Mouse (Mus musculus): ENCODE data around the gene Ntf5. TPM values are rescaled to one million over a fixed set of nuclear protein-coding genes. Genes with fewer than 3 reads are reported as not detected.
"Not testable (repeated sequence)": the region's sequence is repeated elsewhere in the genome, so short reads cannot be mapped to it uniquely, and the experiment has no call there.

The Ntf5 gene
- polyA plus RNA-seq, 1 experiment from 2014 or later = 2.1 TPM

DNA sequence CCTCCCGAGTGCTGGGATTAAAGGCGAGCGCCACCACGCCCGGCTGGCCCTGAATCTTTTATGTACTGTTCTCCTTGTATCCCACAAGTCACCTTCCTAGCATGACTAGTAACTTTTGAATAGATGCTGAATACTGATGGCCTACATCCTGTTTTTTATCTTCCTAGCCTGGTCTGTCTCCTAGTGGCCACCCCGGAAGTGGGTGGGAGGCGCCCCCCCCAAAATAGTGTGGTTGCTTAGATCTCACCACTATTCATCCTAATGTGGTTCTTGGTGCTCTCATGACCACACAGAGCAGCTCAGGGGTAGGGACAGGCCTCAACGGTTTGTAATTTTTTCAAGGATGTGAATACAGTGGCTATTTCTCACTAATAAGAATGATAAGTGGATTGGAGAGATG lies 38.9 kb upstream of the Ntf5 start:
- H3K9me3 ChIP-seq = no peaks in the 10 kb centered on the region
- no peak overlapping the region for H3K4me3 ChIP-seq (replicated peaks)
- ATAC-seq = no peak
- no peak overlapping the region for H3K27ac ChIP-seq
- H3K4me2 ChIP-seq (replicated peaks) = no peak overlapping the region
- 94% methylated on average over 8 of the region's 8 CpGs for WGBS
- peaks cover 6% of the 10 kb centered on the region for H3K4me1 ChIP-seq (replicated peaks)
- no peak overlapping the region for H3K9ac ChIP-seq
- H3K36me3 ChIP-seq = peaks cover 43% of the 10 kb centered on the region
- H3K27me3 ChIP-seq (replicated peaks) = no peaks in the 10 kb centered on the region; the same call in 1 of the 2 replicates

DNA sequence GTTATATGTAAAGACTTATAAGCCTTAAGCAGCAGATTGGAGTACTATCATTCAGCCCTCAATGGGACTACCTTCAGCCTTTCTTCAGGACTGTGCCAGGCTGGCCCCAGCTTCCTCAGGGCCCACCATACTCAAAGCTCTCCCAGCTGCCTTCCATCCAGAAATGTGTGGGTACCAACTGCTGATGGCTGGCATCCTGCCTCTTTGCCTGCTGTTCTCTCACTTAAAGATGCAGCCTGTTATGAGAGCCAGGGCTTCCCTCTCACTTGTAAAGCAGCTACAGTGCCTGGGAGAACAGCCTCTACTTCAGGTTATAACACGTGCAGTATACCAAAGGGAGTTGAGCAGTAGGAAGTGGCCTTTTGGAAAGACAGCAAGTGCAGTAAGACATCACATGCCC lies 37.4 kb upstream of the Ntf5 start:
- Histone ChIP-seq H3K4me1 (replicated peaks) (no peaks in the 10 kb centered on the region), H3K4me3 (replicated peaks) (no peak overlapping the region), H3K9me3 (no peaks in the 10 kb centered on the region), H3K27ac (no peak overlapping the region), H3K4me2 (replicated peaks) (no peak overlapping the region), H3K27me3 (replicated peaks) (no peaks in the 10 kb centered on the region), H3K9ac (no peak overlapping the region), H3K36me3 (peaks cover 56% of the 10 kb centered on the region)
- no peak for ATAC-seq
- 87% methylated on average over 1 of the region's 1 CpGs for WGBS

DNA sequence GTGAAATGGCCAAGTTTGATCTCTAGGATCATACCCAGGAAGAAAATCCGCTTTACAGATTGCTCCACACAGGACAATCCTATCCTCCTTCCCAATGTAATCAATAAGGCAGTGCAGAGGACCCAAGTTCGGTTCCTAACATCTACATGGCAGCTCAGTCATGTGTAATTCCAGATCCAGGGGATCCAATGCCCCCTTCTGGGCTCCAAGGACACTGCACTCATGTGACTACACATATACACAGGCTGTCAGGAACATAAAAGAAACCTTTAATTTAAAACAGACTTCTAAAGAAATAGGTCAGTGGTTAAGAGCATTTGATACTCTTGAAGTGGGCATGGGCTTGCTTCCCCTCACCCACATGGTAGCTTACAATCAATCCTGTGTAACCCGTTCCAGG lies 27.4 kb upstream of the Ntf5 start:
- Histone ChIP-seq H3K4me3 (replicated peaks) (no peak overlapping the region), H3K36me3 (peaks cover 60% of the 10 kb centered on the region), H3K9me3 (no peaks in the 10 kb centered on the region), H3K9ac (no peak overlapping the region), H3K4me2 (replicated peaks) (no peak overlapping the region), H3K27me3 (replicated peaks) (no peaks in the 10 kb centered on the region), H3K4me1 (replicated peaks) (no peaks in the 10 kb centered on the region), H3K27ac (no peak overlapping the region)
- no peak for ATAC-seq
- 85% methylated on average over 3 of the region's 3 CpGs for WGBS

DNA sequence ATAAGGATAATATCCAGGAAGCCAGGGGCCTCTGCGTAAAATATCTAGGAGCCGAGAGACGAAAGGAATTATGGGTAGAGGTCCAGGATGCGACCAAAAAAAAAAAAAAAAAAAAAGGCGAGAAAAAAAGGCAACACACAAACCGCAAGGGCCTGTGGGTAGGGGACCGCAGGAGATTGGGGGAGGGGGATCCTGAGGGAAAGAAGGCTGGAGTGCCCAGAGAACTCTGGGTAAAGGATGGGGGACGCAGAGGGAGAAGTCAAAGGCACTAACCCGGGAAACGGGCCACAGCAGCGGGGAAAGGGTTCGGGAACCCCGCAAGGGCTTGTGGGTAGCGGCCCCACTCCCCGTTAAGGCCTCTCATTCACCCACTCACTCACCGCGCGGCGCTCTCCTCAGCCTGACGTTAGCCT lies 18.4 kb upstream of the Ntf5 start:
- under 1% methylated on average over 19 of the region's 20 CpGs for WGBS
- ATAC-seq = peak; percentile 85
- peak overlapping the region; percentile 79 for H3K4me3 ChIP-seq (replicated peaks)
- H3K36me3 ChIP-seq = peaks cover 9% of the 10 kb centered on the region
- H3K27me3 ChIP-seq (replicated peaks) = no peaks in the 10 kb centered on the region
- peaks cover 13% of the 10 kb centered on the region for H3K4me1 ChIP-seq (replicated peaks)
- peak overlapping the region; percentile 98 for H3K27ac ChIP-seq
- no peaks in the 10 kb centered on the region for H3K9me3 ChIP-seq
- H3K4me2 ChIP-seq (replicated peaks) = peak overlapping the region; percentile 89
- H3K9ac ChIP-seq = peak overlapping the region; percentile 91

DNA sequence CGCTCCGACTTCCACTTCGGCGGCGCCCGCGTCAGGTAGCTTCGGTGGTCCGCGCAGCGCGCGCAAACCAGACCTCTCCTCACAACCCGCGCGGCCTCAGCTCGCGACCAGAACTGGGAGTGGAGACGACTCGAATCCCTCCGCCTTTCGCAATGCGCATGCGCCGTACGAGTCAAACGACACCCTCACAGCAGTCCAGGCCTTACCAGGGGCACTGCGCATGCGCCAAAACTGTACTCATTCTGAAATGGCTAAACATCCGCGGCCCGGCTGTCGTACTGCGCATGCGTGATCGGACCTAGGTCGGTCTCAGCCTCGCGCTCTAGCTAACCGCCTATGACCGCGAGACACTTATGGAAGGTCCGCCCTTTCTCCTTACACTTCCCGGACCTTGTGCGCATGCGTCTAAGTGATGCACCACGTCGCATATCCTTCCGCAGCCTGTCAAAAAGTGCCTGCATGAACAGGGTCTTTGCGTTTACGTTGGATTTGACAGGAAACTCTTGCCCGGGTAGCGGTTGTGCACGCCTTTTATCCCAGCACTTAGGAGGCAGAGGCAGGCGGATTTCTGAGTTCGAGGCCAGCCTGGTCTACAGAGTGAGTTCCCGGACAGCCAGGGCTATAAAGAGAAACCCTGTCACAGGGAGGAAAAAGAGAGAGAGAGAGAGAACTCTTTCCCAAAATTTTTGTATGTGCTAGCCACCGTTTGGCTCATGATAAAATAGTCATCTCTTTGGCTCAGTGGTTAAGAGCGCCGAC lies 17.7 kb upstream of the Ntf5 start, which contains the start of gene Snrnp70:
Snrnp70 (minus strand) TSS at position 165 of the 759 bp plus-strand sequence.
- Histone ChIP-seq H3K27ac (peak within 1 kb of the TSS; percentile 98), H3K4me1 (replicated peaks) (peaks cover 13% of the 10 kb centered on the region), H3K4me3 (replicated peaks) (peak within 1 kb of the TSS; percentile 79), H3K36me3 (peaks cover 9% of the 10 kb centered on the region), H3K4me2 (replicated peaks) (peak within 1 kb of the TSS; percentile 89), H3K27me3 (replicated peaks) (no peaks in the 10 kb centered on the region), H3K9ac (peak within 1 kb of the TSS; percentile 91), H3K9me3 (no peaks in the 10 kb centered on the region)
- ATAC-seq = peak; percentile 98
- under 1% methylated on average over 60 of the region's 60 CpGs for WGBS

DNA sequence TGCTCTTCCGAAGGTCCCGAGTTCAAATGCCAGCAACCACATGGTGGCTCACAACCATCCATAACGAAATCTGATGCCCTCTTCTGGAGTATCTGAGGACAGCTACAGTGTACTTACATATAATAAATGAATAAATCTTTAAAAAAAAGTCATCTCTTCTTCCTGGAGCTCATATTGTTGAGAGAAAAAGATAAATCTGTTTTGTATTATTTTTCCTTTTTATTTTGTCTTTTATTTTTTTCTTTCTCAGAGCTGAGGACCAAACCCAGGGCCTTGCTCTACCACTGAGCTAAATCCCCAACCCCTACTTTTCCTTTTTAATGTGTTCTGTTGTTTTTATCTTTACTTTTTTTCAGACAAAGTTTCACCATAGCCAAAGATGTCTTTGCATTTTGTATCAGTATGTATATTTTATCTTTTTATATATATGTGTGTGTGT lies 17.1 kb upstream of the Ntf5 start:
- WGBS = 0% methylated on average over 3 of the region's 3 CpGs
- not testable (repeated sequence) for H3K9me3 ChIP-seq; H3K36me3 ChIP-seq; H3K27me3 ChIP-seq (replicated peaks)
- Histone ChIP-seq H3K4me1 (replicated peaks) (peaks cover 13% of the 10 kb centered on the region), H3K27ac (0 out of 2 replicates have a peak overlapping the region, but pooled peaks have one; percentile 74), H3K4me2 (replicated peaks) (peak overlapping the region; percentile 58), H3K9ac (peak overlapping the region; percentile 52), H3K4me3 (replicated peaks) (peak overlapping the region; percentile 40)
- ATAC-seq = peak; percentile 51

DNA sequence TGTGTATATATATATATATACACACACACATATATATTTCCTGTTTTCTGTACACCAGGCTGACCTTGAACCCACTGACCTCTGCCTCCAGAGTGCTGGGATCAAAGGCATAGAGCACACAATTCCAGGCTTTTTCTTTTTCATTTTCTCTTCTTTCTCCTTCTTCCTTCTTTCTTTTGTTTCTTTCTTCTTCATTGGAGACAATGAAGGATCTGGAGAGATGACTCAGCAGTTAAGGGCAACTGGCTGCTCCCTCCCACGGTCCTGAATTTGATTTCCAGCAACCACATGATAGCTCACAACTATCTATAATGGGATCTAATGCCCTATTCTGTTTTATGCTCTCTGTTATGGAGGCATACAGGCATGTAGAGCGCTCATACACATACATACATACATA lies 16.7 kb upstream of the Ntf5 start:
- Histone ChIP-seq H3K36me3 (peaks cover 5% of the 10 kb centered on the region; the same call in 1 of the 2 replicates), H3K9ac (no peak overlapping the region), H3K4me1 (replicated peaks) (peaks cover 13% of the 10 kb centered on the region), H3K27me3 (replicated peaks) (no peaks in the 10 kb centered on the region), H3K27ac (no peak overlapping the region), H3K4me3 (replicated peaks) (no peak overlapping the region), H3K9me3 (no peaks in the 10 kb centered on the region), H3K4me2 (replicated peaks) (no peak overlapping the region)
- 73% methylated on average over 2 of the region's 2 CpGs for WGBS
- no peak for ATAC-seq

DNA sequence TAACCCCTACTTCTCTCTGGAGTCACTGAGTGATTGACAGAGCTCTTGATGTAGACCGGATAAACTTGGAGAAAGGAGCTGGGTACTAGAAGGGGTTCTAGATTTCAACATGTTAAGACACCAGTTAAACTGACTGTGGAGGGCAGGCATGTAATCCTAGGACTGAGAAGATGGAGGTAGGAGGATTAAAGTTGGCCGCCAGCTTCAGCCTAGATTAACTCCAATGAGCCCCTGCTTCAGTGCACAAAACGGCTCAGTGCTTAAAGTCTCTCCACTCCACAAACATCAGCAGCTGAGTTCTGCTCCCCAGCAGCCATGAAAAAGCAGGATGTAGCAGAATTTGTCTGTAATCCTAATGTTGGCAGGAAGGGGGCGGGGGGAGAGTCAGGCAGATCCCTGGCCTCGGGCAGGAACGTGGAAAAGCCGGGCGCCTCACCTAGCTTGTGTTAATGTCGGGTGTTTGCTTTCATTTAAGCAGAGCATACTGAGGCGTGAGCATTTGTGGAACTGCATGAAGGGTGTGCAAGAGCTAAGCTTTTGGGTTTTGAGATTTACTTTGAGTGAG lies 11.9 kb upstream of the Ntf5 start:
- ATAC-seq = no peak
- Histone ChIP-seq H3K27me3 (replicated peaks) (peaks cover 15% of the 10 kb centered on the region), H3K4me2 (replicated peaks) (no peak overlapping the region), H3K4me1 (replicated peaks) (peaks cover 5% of the 10 kb centered on the region), H3K9ac (no peak overlapping the region), H3K9me3 (no peaks in the 10 kb centered on the region), H3K27ac (no peak overlapping the region), H3K36me3 (no peaks in the 10 kb centered on the region), H3K4me3 (replicated peaks) (no peak overlapping the region)
- WGBS = 66% methylated on average over 10 of the region's 10 CpGs

DNA sequence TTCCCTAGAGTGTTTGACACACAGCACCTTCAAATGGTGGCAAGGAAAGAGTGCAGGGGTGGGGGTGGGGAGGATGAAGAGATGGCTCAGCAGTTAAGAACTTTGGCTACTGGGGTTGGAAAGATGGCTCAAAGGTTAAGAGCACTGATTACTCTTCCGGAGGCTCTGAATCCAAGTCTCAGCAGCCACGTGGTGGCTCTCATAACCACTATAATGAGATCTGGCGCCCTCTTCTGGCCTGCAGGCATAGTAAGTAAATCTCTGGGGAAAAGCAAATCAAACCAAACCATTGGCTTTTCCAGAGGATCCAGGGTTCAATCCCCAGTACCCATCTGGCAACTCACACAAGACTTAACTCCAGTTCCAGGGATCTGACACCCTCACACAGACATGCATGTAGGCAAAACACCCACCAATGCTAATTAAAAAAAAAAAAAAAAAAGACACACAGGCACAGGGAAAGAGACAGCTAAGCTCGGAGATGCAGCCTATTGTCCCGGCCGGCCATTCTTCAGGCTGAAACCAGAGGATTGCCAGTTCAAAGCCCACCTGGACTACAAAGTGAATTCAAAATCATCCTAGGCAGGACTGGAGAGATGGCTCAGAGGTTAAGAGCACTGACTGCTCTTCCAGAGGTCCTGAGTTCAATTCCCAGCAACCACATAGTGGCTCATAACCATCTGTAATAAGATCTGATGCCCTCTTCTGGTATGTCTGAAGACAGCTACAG lies 9.8 kb upstream of the Ntf5 start:
- no peaks in the 10 kb centered on the region for H3K36me3 ChIP-seq
- peaks cover 36% of the 10 kb centered on the region for H3K27me3 ChIP-seq (replicated peaks)
- no peak overlapping the region for H3K27ac ChIP-seq
- H3K9me3 ChIP-seq = no peaks in the 10 kb centered on the region
- H3K4me1 ChIP-seq (replicated peaks) = peaks cover 8% of the 10 kb centered on the region
- no peak overlapping the region for H3K9ac ChIP-seq
- H3K4me3 ChIP-seq (replicated peaks) = no peak overlapping the region
- 46% methylated on average over 6 of the region's 6 CpGs for WGBS
- ATAC-seq = peak; percentile 21; the same call in 1 of the 2 replicates
- no peak overlapping the region for H3K4me2 ChIP-seq (replicated peaks)

DNA sequence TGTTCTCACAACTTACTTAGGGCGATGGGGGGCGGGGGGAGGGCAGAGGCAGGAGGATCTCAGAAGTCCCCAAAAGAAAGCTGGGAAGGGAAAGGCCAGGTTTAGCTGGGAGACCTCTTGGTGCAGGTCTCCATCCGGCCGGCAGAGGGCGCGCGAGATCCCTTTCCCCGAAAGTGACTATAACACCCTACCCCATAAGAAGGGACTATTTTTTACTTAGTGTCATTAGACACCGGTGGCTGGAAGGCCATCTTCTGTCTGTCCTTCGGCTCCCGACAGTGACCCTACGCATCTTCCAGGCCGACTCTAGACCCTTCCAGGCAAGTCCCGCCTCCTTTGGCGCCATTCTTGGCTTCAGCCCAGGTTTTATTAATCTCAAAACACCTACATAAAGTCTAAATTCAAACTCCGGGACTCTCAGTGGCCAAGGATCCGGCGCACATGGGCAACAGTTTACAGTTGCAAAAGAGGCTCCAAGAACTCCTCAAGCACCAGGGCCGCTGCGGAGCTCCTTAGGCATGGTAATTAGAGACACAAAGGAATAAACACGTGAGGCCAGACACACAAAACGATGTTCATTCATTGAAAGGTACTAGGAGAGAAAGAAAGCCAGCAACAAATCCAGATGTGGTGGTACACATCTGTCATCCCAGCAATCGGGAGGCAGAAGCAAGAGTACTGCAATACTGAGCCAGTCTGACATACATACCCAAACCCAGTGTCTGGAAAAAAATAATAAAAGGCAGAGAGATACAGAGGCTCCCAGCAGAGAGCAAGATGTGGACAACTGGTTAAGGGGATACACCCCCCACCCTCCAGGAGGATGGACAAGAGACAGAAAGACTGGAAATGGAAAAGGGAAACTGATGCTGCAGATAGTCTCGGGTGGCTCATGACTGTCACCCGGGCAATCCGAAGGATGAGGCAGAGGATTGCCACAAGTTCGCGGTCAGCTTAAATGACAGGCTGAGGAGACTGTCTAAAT lies 8.1 kb upstream of the Ntf5 start, which contains the start of gene Kcna7:
Kcna7 (plus strand) TSS at position 563 of the 985 bp plus-strand sequence.
- WGBS = 12% methylated on average over 28 of the region's 28 CpGs
- no peaks in the 10 kb centered on the region for H3K36me3 ChIP-seq
- H3K9ac ChIP-seq = peak within 1 kb of the TSS; percentile 24
- H3K9me3 ChIP-seq = no peaks in the 10 kb centered on the region
- H3K27me3 ChIP-seq (replicated peaks) = peaks cover 53% of the 10 kb centered on the region
- H3K27ac ChIP-seq = no peak within 1 kb of the TSS
- peak within 1 kb of the TSS; percentile 85 for H3K4me2 ChIP-seq (replicated peaks)
- ATAC-seq = peak; percentile 42
- H3K4me3 ChIP-seq (replicated peaks) = peak within 1 kb of the TSS; percentile 42
- H3K4me1 ChIP-seq (replicated peaks) = peaks cover 8% of the 10 kb centered on the region

Measured in intestine, embryonic 15.5 days (tissue).